Mouse (Mus musculus) testis, adult 2 months (tissue): ENCODE measurements around the gene Duoxa1. TPM values are rescaled to one million over a fixed set of nuclear protein-coding genes. Genes with fewer than 3 reads are reported as not detected.

Experiments used
- H3K27ac ChIP-seq: fragments of 200-500 bp; 2 replicates; pipeline ENCODE4 v1.5.1; 2012; ENCODE audit warnings: low read depth, low read length; ENCODE audit not compliant: control insufficient read depth, insufficient read depth
- H3K27me3 ChIP-seq: fragments of 200-500 bp; 2 replicates; pipeline ENCODE4 v1.6.1; 2012; ENCODE audit warnings: mild to moderate bottlenecking, low read length, moderate library complexity; ENCODE audit not compliant: control insufficient read depth, insufficient read depth
- H3K36me3 ChIP-seq: fragments of 200-500 bp; 2 replicates; pipeline ENCODE4 v1.6.1; 2012; ENCODE audit warnings: mild to moderate bottlenecking, low read length; ENCODE audit not compliant: control insufficient read depth, insufficient read depth
- H3K4me1 ChIP-seq: fragments of 200-500 bp; 2 replicates; pipeline ENCODE4 v1.6.1; 2012; ENCODE audit warnings: low read length; ENCODE audit not compliant: control insufficient read depth, insufficient read depth
- H3K4me3 ChIP-seq: fragments of 200-500 bp; 2 replicates; pipeline ENCODE4 v1.5.1; 2012; ENCODE audit warnings: low read depth, mild to moderate bottlenecking, low read length, moderate library complexity, mixed read lengths; ENCODE audit not compliant: control insufficient read depth
- CTCF ChIP-seq: fragments of 200-500 bp; IDR thresholded peaks from 2 replicates; pipeline ENCODE4 v1.5.1; 2012; ENCODE audit warnings: low read depth, mild to moderate bottlenecking, inconsistent platforms, low read length, moderate library complexity; ENCODE audit not compliant: control insufficient read depth, insufficient read depth, insufficient replicate concordance
- POLR2A ChIP-seq: fragments of 200-500 bp; IDR thresholded peaks from 2 replicates; pipeline ENCODE4 v1.6.1; 2012; ENCODE audit warnings: low read depth, mild to moderate bottlenecking, inconsistent platforms, low read length, moderate library complexity; ENCODE audit not compliant: control insufficient read depth
- polyA plus RNA-seq: library from polyadenylated mRNA; depleted of rRNA; stranded (reverse); fragments of >200 nt; gene quantifications from 2 replicates; pipeline ENCODE4 v1.2.3, GENCODE M21; 2012

Duoxa1 gene
- polyA plus RNA-seq, 1 experiment = 0.41 TPM

GRCm38 (mm10) chr2:122311561-122311960, 2.0 kb downstream of the Duoxa1 start:
- Histone ChIP-seq H3K4me3 (no peak overlapping the region), H3K27ac (no peak overlapping the region), H3K27me3 (no peaks in the 10 kb centered on the region), H3K36me3 (no peaks in the 10 kb centered on the region), H3K4me1 (peaks cover 9% of the 10 kb centered on the region)
- no peak for TF ChIP-seq POLR2A
- no peak for TF ChIP-seq CTCF

- no peak overlapping the region for H3K4me3 ChIP-seq
- H3K4me1 ChIP-seq = peaks cover 9% of the 10 kb centered on the region
- H3K27ac ChIP-seq = no peak overlapping the region
- no peaks in the 10 kb centered on the region for H3K36me3 ChIP-seq
- no peaks in the 10 kb centered on the region for H3K27me3 ChIP-seq
- no peak for TF ChIP-seq CTCF
- no peak for TF ChIP-seq POLR2A
Measured at GRCm38 (mm10) chr2:122309647-122310046, 3.9 kb downstream of the Duoxa1 start.

GRCm38 (mm10) chr2:122306184-122306583, 7.3 kb downstream of the Duoxa1 start:
- Histone ChIP-seq H3K27ac (no peak overlapping the region), H3K36me3 (no peaks in the 10 kb centered on the region), H3K4me1 (peaks cover 14% of the 10 kb centered on the region), H3K27me3 (no peaks in the 10 kb centered on the region; the same call in 1 of the 2 replicates), H3K4me3 (no peak overlapping the region)
- no peak for TF ChIP-seq CTCF
- no peak for TF ChIP-seq POLR2A

GRCm38 (mm10) chr2:122305097-122305892, 8.2 kb downstream of the Duoxa1 start:
- no peak overlapping the region for H3K4me3 ChIP-seq
- TF ChIP-seq POLR2A = no peak
- no peak for TF ChIP-seq CTCF

GRCm38 (mm10) chr2:122304544-122304943, 9.0 kb downstream of the Duoxa1 start:
- H3K27me3 ChIP-seq = peaks cover 3% of the 10 kb centered on the region; the same call in 1 of the 2 replicates

More at GRCm38 (mm10) chr2:122305097-122305892, 8.2 kb downstream of the Duoxa1 start:
- Histone ChIP-seq H3K27ac (no peak overlapping the region), H3K36me3 (no peaks in the 10 kb centered on the region), H3K27me3 (peaks cover 3% of the 10 kb centered on the region; the same call in 1 of the 2 replicates), H3K4me1 (peaks cover 18% of the 10 kb centered on the region)

GRCm38 (mm10) chr2:122302574-122303241, 10.8 kb downstream of the Duoxa1 start:
- TF ChIP-seq POLR2A = no peak
- TF ChIP-seq CTCF = peak; percentile 78; the same call in 1 of the 2 replicates
- no peak overlapping the region for H3K27ac ChIP-seq
- no peaks in the 10 kb centered on the region for H3K36me3 ChIP-seq
- H3K4me3 ChIP-seq = no peak overlapping the region
- peaks cover 4% of the 10 kb centered on the region; the same call in 1 of the 2 replicates for H3K27me3 ChIP-seq
- H3K4me1 ChIP-seq = peaks cover 27% of the 10 kb centered on the region

More at GRCm38 (mm10) chr2:122304544-122304943, 9.0 kb downstream of the Duoxa1 start:
- Histone ChIP-seq H3K4me3 (no peak overlapping the region), H3K27ac (no peak overlapping the region), H3K36me3 (no peaks in the 10 kb centered on the region), H3K4me1 (peaks cover 21% of the 10 kb centered on the region)
- TF ChIP-seq CTCF = no peak
- TF ChIP-seq POLR2A = no peak

- no peak overlapping the region for H3K27ac ChIP-seq
- TF ChIP-seq CTCF (no peak), POLR2A (no peak)
- H3K36me3 ChIP-seq = no peaks in the 10 kb centered on the region
- peaks cover 4% of the 10 kb centered on the region; the same call in 1 of the 2 replicates for H3K27me3 ChIP-seq
- peak overlapping the region; percentile 71 for H3K4me3 ChIP-seq
- peaks cover 29% of the 10 kb centered on the region for H3K4me1 ChIP-seq
Measured at GRCm38 (mm10) chr2:122301921-122302573, 11.5 kb downstream of the Duoxa1 start.
